Mouse (Mus musculus) retina, postnatal 7 days (tissue): ENCODE results near the gene Gm5294.

ENCODE experiments used
- DNase-seq: peaks from one replicate; pipeline ENCODE4 v3.0.0-alpha.2; 2012; ENCODE audit warnings: low read depth, low spot score

Gene Gm5294

DNA sequence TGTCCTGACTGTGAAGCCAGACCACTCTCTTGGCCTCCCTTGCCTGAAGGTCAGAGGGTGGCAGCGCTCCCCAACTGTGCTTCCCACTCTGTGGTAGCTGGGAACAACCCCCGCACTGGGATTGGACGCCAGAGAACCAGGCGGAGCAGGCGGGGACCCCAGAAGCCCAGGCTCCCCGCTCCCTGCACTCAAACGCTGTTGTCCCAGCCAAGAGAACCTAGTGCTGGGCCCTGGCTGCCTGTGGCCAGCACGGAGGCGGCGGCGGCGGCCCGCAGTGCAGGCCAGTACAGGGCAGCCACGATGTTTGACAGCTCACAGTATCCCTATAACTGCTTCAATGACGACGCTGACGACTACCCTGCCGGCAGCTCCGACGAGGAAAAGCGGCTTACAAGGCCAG is at the start of gene Gm5294:
Gene Gm5294 (plus strand): TSS at position 301 of the 400 bp plus-strand sequence.
- no peak for DNase-seq

DNA sequence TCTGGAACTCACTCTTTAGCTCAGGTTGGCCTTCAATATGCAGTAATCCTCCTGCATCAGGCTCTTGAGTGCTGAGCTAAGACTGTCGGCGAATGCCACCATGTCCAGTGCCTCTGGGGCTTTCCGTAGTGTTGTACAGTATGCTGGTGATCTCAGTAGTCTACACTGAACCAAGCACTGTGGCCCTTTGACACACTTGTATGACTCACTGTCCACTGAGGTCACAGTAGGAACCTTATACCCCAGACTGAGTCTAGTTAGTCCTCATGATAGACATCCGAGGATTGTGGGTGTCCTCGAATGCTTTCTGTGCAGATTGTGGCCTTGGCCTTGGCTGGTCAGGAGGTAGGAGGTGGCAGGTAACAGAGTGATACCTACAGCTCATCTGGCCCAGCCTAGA is 44.8 kb upstream of the Gm5294 start:
- no peak for DNase-seq

DNA sequence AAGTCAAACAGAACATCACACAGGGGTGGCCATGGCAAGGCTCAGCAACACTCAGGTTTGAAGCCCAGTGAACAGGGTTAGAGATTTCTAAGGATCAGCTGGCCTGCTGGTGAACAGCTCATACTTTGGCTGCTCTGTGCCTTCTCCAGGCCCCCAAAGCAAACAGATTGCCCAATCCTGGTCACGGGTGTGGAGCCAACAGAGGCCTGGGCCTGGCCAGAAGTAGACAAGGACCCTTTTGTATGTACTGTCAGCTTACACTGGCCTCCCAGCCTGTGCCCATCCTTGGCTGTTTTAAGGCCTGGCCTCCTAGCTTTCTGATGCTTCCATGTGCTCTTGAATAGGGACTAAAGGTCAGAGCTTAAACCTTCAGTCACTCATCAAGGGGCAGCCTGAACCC is 43.5 kb upstream of the Gm5294 start:
- no peak for DNase-seq

DNA sequence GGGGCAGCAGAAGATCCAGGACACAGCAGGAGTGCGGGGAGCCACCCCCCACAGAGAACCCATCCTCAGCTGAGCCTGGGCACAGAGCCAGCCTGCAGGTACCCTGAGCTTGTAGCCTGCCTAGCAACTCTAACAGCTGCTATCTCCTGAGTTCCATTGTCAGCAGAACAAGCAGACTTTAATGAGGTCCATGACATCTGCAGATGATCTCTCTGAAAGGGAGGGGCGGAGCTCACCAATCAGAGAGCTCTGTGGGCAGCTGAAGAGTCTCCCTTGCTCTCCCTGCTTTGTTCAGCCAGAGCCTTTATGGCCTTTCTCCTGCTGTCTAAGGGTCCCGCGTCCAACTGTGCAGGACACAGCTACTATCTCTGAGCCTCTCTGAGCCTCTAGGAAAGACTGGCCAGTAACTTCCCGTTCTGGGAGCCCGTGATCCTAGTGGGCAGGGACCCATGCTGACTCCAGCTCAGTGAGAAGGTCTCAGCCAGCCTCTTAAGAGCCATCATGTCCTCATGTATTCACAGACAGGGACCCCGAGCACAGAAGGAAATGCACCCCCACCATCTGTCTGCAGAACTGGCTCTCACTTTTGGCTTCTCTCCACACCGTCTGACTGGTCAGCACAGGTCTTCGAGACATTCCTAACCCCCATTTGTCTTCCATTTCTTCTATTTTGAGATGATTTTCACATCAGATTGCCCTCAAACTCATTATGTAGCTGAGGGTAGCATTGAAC is 41.0 kb upstream of the Gm5294 start:
- DNase-seq = no peak

DNA sequence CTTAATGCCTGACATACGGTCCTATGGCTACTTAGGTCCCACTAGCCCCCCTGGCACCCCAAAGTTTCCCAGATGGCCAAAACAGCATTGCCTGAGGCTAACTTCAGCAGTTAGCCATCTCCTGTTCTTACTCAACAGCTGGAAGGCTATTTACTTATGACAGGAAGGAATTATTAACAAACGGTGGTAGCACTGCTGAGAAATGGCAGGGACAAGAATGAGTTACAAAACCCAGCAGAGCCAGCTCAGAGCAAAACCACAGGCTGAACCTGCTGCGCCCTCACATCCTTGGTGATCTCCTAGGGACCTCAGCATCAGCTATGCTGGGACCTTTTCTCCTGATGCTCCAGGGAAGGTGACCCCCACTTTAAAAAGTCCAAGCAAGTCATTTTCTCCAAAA is 40.2 kb upstream of the Gm5294 start:
- DNase-seq = no peak

DNA sequence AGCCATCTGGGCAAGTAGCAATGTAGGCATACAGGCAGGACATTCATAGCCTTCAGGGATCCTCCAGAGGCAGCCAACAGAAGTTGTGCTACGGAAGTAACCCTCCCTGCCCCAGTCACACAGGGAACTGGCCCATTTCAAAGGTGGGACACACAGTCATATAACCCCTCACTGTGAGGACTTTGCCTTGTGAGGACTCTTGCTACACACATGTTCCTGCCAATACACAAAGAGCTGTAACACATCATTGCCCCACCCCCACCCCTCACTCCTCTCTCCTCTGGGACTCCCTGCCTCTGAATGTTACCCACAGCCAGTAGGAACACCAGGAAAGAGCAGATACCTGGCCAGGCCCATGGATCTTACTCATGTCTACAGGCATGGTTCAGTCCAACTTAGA is 37.2 kb upstream of the Gm5294 start:
- DNase-seq = no peak

DNA sequence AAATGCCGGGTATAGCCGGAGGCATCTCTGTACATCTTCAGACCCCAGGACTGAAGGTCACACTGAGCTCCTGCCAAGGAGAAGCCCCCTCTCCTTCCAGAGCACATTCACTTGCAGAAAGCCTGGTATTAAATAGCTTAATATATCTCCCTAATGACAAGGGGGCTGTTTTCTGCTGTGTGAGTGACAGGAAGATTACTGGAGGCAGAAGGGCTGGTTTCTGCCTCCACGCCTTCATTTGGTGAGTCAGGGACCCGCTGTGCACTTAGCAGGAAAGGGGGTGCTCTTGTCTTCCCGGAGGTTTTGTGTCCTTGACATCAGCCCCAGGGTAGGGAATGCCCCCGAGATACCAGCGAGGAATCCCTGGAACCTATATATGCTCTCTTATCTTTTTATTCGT is 36.7 kb upstream of the Gm5294 start:
- DNase-seq = no peak

DNA sequence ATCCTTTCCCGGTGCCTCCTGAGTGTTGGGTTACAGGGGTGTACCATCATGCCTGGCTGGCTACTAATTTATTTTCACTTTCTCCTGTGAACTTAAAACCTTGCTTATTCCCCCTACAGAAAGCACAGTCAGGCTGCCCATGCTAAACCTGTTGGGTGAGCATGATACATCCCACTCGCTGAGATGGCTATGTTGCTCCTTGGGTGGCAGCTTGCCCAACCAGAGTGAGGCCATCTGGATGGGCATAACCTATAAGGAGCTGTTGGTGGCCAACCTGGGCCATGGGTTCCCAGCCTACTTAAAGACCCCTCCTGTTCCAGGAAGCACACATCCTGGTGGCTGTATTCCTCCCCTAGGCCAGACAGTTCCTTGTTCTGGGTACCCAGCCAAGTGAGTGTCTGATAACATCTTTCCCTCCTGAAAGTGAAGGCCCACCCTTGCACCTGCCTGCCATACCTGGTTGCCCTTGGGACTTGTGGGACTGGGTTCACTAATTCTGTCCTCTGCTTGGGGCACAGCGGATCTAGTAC is 33.8 kb upstream of the Gm5294 start:
- no peak for DNase-seq

DNA sequence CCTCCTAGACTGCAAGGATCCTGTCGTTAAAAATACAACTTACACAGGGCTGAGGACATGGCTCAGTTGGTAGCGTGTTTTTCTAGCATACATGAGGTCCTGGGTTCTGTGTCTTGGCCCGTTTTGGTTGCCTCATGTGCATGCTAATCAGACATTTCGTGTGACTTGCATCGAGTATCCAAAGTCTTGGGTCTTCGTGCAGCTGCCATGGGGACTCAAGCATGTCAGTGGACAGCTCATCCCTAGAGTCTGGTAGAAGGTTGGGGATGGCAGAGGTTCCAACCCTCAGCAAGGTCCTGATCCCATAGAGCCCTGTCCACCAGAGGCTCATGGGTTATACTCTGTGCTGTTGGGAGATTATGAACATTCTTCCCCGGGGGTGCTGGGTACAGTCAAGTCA is 32.2 kb upstream of the Gm5294 start:
- no peak for DNase-seq

DNA sequence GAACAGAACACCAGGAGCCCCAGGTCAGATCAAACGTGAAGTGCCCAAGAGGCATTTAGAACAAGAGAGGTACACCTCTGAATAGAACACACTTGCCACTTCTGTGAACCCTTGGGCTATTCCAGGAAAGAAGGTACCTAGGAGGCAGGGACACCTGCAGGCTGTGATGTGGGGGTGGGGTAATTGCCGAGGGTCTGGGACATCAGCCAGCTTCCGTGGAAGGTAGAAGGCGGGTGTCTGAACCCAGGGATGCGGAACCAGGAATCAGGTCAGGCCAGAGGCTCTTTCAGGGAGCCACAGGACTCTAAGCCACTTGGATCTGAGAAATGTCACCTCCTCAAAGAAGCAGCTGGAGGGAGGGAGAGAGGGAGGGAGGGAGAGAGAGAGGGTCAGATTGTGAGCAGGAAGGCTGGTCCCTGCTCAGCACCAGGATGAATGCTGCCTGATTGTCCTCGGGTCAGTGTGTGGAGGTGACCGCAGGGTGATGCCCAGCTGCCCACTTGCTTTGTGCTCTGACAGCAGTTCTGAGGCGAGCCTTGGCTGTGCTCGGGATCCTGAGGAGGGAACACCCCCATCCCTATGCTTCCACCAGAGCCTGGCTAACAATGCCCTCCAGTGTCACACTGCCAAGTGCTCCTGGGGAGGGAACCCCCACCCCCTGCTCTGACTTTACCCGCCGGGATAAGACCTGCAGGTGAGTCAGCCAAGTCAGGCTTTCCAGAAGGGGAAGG is 31.2 kb upstream of the Gm5294 start:
- DNase-seq = no peak

DNA sequence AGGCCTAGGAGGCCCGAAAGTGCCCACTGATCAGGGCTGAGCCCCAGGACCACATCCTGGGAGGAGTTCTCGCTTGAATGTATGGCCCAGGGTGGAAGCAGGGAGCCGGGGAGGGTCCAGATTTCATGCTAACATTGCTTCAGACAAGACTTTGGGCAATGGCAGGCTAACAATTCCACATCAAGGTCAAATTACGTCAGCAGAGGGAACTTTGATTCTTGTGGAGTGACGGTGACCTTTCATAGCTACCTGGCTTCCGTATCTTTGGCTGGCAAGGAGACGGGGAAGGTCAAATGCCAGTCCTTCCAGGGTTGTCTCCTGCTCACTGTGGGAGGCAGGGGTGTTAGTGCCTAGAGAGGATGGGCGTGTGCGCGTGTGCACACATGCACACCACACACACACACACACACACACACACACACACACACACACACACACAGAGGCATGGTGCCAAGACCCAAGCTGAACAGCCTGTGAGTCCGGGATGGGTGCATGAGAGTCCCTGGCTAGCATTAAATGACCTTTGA is 28.9 kb upstream of the Gm5294 start:
- DNase-seq = no peak

DNA sequence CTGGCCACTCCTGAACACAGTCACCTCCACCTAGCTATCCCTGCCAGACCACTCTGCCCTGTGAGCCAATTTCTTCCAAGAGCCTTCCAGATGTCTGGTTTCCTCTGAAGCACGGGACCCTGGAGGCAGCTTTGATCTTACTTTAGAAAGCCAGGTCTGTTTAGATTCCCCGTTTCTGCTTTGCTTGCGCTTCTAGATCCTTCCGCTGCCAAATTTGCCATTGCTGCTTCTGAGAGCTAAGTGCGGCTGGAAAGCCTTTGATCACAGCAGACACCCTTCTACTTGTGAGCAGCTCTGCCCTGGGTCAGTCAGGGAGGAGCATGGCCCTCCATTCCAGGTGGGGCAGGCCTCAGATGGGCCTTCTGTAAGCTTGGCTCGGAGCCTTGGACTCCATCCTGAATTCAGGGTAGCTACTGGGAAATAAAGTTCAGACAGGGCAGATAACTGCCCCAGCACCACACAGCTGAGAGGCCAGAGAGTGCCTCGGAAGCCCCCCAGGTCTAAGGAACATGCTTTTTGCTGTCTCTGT is 18.2 kb upstream of the Gm5294 start:
- no peak for DNase-seq

DNA sequence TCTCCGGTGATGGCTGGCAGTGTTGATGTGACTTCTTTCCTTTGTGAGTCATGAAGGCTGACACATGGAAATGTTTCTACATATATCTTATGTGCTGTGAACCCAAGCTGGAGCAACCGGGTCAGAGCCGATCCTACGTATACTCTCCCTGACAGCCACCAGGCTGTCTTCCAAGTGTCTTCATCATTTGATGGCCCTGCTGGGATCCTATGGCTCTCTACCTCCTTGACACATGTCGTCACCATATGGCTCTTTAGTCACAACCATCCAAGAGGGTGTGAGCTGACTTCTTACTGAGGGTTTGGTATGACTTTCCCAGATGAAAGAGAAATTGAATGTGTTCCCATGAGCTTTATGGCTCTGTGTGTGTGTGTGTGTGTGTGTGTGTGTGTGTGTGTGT is 15.6 kb upstream of the Gm5294 start:
- DNase-seq = no peak

DNA sequence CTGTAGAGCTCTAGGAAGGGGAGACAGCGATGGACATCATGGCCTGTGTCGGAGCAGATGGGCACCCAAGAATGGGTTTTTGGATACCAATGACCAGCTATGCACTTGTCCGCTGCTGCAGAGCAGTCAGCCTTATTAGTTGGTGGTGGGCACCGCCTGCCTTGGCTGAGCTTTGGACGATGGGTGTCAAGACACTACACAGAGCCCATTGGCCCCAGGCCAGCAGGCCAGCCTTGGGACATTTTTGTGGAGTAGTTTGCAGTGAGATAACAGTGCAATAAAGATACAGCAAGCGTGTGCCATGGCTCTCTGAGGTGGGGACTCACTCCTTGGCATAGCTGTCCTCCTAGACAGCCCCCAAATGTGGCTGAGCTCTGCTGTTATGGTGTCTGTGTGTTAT is 10.1 kb upstream of the Gm5294 start:
- no peak for DNase-seq

DNA sequence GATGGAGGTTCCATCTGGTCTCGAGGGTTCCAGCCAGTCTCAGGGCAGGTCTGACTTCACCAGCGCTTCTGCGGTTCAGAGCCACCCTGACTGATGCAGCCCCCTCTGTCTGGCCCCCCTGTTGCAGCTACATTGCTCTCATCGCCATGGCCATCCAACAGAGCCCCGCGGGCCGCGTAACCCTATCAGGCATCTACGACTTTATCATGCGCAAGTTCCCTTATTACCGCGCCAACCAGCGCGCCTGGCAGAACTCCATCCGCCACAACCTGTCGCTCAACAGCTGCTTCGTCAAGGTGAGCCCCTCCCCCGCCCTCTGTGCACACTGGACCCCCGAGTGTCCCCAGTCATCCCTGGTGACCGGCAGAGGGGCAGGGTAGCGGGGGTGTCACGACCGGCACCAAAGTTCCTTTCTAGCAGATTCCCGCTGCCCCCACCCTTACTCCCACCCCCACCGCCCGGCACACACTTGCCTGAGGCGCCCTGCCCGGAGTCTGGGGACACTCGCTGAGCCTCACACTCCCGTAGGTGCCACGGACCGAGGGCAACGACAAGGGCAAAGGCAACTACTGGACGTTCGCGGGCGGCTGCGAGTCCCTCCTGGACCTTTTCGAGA is 945 bp downstream of the Gm5294 start:
- no peak for DNase-seq

DNA sequence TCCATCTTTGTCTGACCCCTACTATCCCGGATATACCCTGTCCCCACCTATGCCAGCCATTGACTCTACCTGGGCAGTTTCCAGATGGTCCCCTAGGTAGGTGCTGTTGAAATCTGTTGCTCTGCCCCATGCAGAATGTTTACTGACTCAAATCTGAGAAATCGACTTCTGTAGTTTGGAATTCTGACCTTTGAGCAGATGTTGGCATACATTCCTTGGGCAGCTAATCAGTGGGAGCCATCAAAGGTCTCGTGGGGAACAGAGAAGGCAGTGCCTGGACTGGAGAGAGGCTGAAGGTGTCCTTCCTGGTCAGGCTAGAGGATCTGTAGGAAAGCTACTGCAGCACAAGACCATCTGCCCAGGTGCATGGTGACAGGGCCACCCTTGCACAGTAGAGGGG is 5.2 kb downstream of the Gm5294 start:
- no peak for DNase-seq

DNA sequence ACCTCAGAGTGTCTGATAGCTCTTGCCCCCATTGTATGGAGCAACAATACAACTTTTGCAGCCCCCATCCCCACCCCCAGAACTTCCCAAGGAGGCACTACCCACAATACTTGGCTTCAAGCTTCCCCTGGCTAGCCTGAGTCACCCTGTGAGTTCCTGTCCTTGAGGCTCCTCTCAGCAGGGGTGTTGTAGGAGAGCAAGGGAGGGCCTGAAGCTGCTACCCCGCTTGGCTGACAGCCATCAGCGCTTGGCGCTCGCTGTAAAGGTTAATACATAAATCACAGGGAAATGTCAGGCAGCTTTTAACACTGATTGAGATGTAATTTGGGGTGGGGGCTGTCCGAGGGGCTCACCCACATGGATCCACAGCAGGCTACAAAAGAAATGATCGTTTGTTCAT is 13.5 kb downstream of the Gm5294 start:
- DNase-seq = no peak

DNA sequence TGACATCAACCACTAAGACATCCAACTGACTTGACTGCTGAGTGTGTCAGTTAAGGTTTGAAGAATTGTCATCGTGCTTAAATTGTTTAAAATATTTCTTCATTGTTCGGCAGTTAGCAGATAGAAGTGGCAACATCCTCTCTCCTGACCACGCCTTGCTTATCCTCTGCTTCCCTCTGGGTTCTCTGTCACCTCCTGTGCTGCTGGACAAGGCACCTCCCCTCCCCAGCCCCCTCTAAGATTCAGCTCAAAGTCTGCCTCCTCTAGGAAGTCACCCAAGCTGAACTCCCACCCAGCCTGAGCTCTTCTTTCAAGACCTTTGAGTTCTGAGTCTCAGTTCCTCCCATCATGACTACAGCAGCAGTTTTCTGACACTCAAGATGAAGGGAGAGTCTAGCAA is 15.0 kb downstream of the Gm5294 start:
- DNase-seq = no peak

DNA sequence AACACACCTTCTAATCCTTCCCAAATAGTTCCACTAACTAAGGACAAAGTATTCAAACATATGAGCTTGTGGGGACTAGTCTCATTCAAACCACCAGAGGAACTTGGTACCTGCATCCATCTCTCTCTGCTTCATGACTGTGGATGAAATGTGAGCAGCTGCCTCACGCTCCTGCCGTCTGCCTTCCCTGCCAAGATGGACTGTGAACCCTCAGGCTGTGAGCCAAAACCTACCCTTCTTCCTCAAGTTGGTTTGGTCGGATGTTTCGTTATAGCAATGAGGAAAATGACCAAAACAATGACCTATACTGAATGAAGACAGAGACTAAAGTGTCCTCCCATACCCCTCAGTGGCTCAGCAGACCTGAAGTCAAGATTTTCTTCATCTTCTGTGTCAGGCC is 21.1 kb downstream of the Gm5294 start:
- no peak for DNase-seq

DNA sequence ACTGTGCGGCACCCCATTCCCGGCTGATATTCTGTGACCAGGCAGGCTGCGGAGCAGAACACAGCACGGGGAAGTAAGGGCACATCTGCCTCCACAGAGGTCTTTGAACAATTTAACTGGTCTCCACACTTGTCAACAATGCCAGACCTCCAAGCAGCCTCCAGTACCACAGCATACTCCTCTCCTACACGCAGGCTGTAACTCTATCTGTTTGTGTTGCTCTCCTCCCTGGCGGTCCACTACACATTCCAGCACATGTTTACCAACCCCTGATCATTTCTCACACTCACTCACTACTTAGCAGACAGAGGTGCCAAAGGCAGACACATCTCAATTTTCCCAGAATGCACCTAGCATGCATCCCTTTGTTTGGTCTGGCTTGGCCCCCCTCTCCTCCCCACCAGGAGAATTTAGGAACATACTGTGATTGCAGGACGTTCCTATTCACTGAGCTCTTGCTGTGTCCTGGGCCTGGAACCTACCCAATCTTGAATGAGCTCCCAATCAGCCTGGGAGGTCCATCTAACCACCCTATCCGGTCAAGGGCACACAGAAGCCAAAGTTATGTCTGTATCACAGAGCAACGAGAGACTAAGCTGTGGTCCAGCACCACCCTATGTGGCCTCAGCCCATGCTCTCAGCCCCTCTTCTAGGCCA is 23.4 kb downstream of the Gm5294 start:
- no peak for DNase-seq

DNA sequence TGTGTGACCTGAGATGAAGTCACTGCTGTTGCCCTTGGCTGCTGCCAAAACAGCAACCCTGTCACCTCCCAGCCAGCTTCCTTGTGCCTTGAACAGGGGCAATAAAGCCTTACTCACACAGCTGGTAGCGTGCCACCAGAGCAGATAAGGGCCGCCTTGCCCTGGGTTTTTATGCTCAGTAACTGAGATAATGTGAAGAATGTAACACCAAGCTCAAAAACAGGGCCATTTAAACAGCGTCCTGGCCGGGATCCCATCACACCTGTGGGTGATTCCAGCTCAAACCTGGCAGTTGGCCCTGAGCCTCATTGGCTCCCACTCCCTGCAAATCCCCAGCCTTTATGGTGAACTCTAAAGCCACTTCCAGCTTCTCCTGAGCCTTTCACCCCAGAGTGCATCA is 26.6 kb downstream of the Gm5294 start:
- DNase-seq = no peak

DNA sequence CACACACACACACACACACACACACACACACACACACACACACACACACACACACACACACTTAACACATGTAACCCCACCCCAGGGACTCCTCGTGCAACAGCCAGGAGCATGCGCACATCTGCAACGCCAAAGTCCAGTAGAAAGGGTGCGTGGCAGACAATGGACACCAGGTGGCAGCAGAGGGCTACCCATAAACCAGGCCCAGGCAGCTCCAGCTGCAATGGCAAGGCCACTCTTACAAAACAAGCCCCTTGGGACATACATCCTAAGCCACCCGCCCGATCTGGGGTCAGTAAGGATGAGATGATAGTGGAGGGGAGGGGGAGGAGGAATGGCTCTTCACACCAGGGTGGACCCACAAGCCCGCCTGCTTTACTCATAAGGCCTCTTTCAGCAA is 28.2 kb downstream of the Gm5294 start:
- DNase-seq = peak; percentile 77
